Mouse (Mus musculus): ENCODE data around the gene Map2k7. TPM values are rescaled to one million over a fixed set of nuclear protein-coding genes. Genes with fewer than 3 reads are reported as not detected.
A peak's percentile ranks its signal among the peaks of the same experiment; 100 is the strongest.

Gene Map2k7
- polyA plus RNA-seq, 1 experiment from 2014 or later = 36.9 TPM

- Histone ChIP-seq H3K27ac (no peak overlapping the region), H3K36me3 (no peaks in the 10 kb centered on the region), H3K27me3 (peaks cover 25% of the 10 kb centered on the region), H3K9ac (replicated peaks) (no peak overlapping the region), H3K4me2 (replicated peaks) (no peak overlapping the region), H3K4me1 (replicated peaks) (peaks cover 5% of the 10 kb centered on the region; the same call in 1 of the 2 replicates), H3K4me3 (replicated peaks) (no peak overlapping the region), H3K9me3 (no peaks in the 10 kb centered on the region)
- 65% methylated on average over 5 of the region's 5 CpGs for WGBS
- no peak for ATAC-seq
These were observed 8.8 kb upstream of the Map2k7 start for GRCm38 (mm10) chr8:4229784-4230183.

DNA sequence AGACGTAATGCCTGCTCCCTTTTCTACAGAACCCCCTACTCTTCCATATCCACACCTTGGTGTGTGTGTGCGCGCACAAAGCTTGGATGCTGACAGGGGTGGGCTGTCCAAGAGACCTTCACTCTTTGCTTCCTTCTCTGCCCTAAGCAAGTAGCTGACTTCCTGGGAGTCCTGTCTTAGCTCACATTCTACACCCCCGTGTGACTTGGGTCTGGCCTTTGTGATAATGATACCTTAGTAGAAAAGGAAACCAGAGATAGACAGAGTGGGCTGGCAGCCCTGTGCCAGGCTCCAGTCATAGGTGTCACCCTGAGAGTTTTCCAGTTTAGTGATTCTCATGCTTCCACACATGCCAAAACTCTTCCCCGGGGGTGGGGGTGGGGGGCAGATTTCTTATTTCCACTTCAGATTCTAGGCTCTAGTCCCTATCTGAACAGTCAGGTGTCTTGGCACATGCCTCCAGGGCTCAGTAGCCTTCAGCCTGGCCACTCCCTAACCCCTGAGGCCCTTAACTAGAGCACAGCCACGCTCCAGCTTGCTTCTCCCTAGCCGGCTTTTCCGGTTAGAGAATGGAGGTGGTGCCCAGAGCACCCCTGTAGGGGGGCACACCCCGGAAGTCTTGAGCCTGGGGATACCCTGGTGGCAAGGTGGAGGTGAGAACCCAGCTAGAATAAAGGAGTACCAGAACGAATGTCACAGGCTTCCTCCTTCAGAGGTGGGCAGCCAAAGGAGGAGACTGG is 7.8 kb upstream of the Map2k7 start:
- H3K4me2 ChIP-seq (replicated peaks) = no peak overlapping the region
- no peak overlapping the region for H3K4me3 ChIP-seq (replicated peaks)
- no peak overlapping the region for H3K27ac ChIP-seq
- H3K27me3 ChIP-seq = peaks cover 24% of the 10 kb centered on the region
- no peak for ATAC-seq
- no peak overlapping the region for H3K9ac ChIP-seq (replicated peaks)
- H3K4me1 ChIP-seq (replicated peaks) = peaks cover 5% of the 10 kb centered on the region; the same call in 1 of the 2 replicates
- no peaks in the 10 kb centered on the region for H3K9me3 ChIP-seq
- 69% methylated on average over 10 of the region's 10 CpGs for WGBS
- no peaks in the 10 kb centered on the region for H3K36me3 ChIP-seq

GRCm38 (mm10) chr8:4237814-4238433 is 616 bp upstream of the Map2k7 start:
- WGBS = 20% methylated on average over 15 of the region's 15 CpGs

GRCm38 (mm10) chr8:4239193-4239890 is 802 bp downstream of the Map2k7 start:
- peak overlapping the region; percentile 77 for H3K4me2 ChIP-seq (replicated peaks)
- H3K9ac ChIP-seq (replicated peaks) = peak overlapping the region; percentile 80
- peaks cover 37% of the 10 kb centered on the region for H3K4me1 ChIP-seq (replicated peaks)
- no peak for ATAC-seq
- peak overlapping the region; percentile 95 for H3K27ac ChIP-seq
- no peaks in the 10 kb centered on the region for H3K27me3 ChIP-seq
- 16% methylated on average over 19 of the region's 19 CpGs for WGBS
- peak overlapping the region; percentile 85 for H3K4me3 ChIP-seq (replicated peaks)
- H3K36me3 ChIP-seq = peaks cover 31% of the 10 kb centered on the region
- H3K9me3 ChIP-seq = no peaks in the 10 kb centered on the region

More at GRCm38 (mm10) chr8:4237814-4238433, 616 bp upstream of the Map2k7 start:
- ATAC-seq = peak; percentile 4
- Histone ChIP-seq H3K27me3 (no peaks in the 10 kb centered on the region), H3K9me3 (no peaks in the 10 kb centered on the region), H3K4me3 (replicated peaks) (peak overlapping the region; percentile 85), H3K36me3 (peaks cover 17% of the 10 kb centered on the region), H3K4me2 (replicated peaks) (peak overlapping the region; percentile 61), H3K4me1 (replicated peaks) (peaks cover 37% of the 10 kb centered on the region), H3K27ac (peak overlapping the region; percentile 95), H3K9ac (replicated peaks) (peak overlapping the region; percentile 71)

DNA sequence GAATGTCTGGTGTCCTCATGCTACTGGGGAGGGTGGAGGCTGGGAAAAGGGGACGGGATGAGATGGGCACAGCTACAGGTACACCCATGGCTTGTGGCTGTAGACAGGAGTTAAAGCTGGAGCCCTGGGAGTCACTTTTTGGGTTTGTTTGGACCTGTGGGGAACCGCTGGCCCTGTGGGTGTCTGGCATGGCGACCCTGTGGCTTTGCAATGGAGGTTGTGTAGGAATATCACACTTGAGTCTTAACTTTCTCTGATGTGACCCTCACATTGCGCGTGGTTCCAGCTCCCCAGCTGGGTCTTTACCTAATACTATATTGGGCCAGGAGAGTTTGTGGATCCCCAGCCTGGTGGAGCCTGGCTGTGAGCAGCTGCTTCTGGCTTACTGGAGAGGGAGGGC is 6.5 kb downstream of the Map2k7 start:
- 97% methylated on average over 5 of the region's 5 CpGs for WGBS
- Histone ChIP-seq H3K9me3 (no peaks in the 10 kb centered on the region), H3K4me2 (replicated peaks) (no peak overlapping the region), H3K4me1 (replicated peaks) (peaks cover 25% of the 10 kb centered on the region), H3K27ac (no peak overlapping the region), H3K9ac (replicated peaks) (no peak overlapping the region), H3K36me3 (peaks cover 85% of the 10 kb centered on the region), H3K27me3 (peaks cover 15% of the 10 kb centered on the region; the same call in 1 of the 2 replicates), H3K4me3 (replicated peaks) (no peak overlapping the region)
- ATAC-seq = no peak

GRCm38 (mm10) chr8:4245737-4246136 is 7.2 kb downstream of the Map2k7 start:
- Histone ChIP-seq H3K4me1 (replicated peaks) (peaks cover 24% of the 10 kb centered on the region), H3K36me3 (peaks cover 87% of the 10 kb centered on the region), H3K9me3 (no peaks in the 10 kb centered on the region), H3K27me3 (peaks cover 15% of the 10 kb centered on the region; the same call in 1 of the 2 replicates), H3K4me2 (replicated peaks) (no peak overlapping the region), H3K27ac (no peak overlapping the region), H3K4me3 (replicated peaks) (no peak overlapping the region), H3K9ac (replicated peaks) (no peak overlapping the region)
- 82% methylated on average over 13 of the region's 13 CpGs for WGBS
- ATAC-seq = no peak

- peaks cover 15% of the 10 kb centered on the region for H3K4me1 ChIP-seq (replicated peaks)
These were observed 8.7 kb downstream of the Map2k7 start for GRCm38 (mm10) chr8:4247241-4247640.

GRCm38 (mm10) chr8:4247951-4248540 is 9.5 kb downstream of the Map2k7 start, which contains the start of gene Tgfbr3l:
Tgfbr3l (plus strand) TSS chr8:4248214.
- no peaks in the 10 kb centered on the region for H3K9me3 ChIP-seq
- H3K27me3 ChIP-seq = peaks cover 15% of the 10 kb centered on the region; the same call in 1 of the 2 replicates
- WGBS = 82% methylated on average over 15 of the region's 15 CpGs
- H3K4me2 ChIP-seq (replicated peaks) = no peak within 1 kb of the TSS
- H3K9ac ChIP-seq (replicated peaks) = peak within 1 kb of the TSS; percentile 41; the same call in 1 of the 2 replicates
- no peak within 1 kb of the TSS for H3K4me3 ChIP-seq (replicated peaks)
- H3K27ac ChIP-seq = no peak within 1 kb of the TSS
- peaks cover 20% of the 10 kb centered on the region for H3K4me1 ChIP-seq (replicated peaks)
- ATAC-seq = no peak
- H3K36me3 ChIP-seq = peaks cover 69% of the 10 kb centered on the region

More at GRCm38 (mm10) chr8:4247241-4247640, 8.7 kb downstream of the Map2k7 start:
- Histone ChIP-seq H3K9ac (replicated peaks) (no peak overlapping the region), H3K27me3 (peaks cover 15% of the 10 kb centered on the region; the same call in 1 of the 2 replicates), H3K36me3 (peaks cover 77% of the 10 kb centered on the region), H3K27ac (no peak overlapping the region), H3K4me3 (replicated peaks) (no peak overlapping the region), H3K4me2 (replicated peaks) (no peak overlapping the region), H3K9me3 (no peaks in the 10 kb centered on the region)
- ATAC-seq = no peak
- WGBS = 95% methylated on average over 8 of the region's 8 CpGs

- 20% methylated on average over 29 of the region's 29 CpGs for WGBS
- H3K4me3 ChIP-seq (replicated peaks) = no peak overlapping the region
- no peak for ATAC-seq
- H3K4me2 ChIP-seq (replicated peaks) = no peak overlapping the region
- H3K27ac ChIP-seq = no peak overlapping the region
- H3K9ac ChIP-seq (replicated peaks) = peak overlapping the region; percentile 41
- peaks cover 29% of the 10 kb centered on the region for H3K4me1 ChIP-seq (replicated peaks)
- peaks cover 15% of the 10 kb centered on the region; the same call in 1 of the 2 replicates for H3K27me3 ChIP-seq
- no peaks in the 10 kb centered on the region for H3K9me3 ChIP-seq
- H3K36me3 ChIP-seq = peaks cover 57% of the 10 kb centered on the region
These were observed 10.7 kb downstream of the Map2k7 start for GRCm38 (mm10) chr8:4249213-4249612.

- peak; percentile 12 for ATAC-seq
- H3K27me3 ChIP-seq = peaks cover 15% of the 10 kb centered on the region; the same call in 1 of the 2 replicates
- peaks cover 57% of the 10 kb centered on the region for H3K36me3 ChIP-seq
- WGBS = 36% methylated on average over 26 of the region's 26 CpGs
- no peak overlapping the region for H3K27ac ChIP-seq
- H3K4me2 ChIP-seq (replicated peaks) = no peak overlapping the region
- H3K4me3 ChIP-seq (replicated peaks) = no peak overlapping the region
- peaks cover 32% of the 10 kb centered on the region for H3K4me1 ChIP-seq (replicated peaks)
- no peaks in the 10 kb centered on the region for H3K9me3 ChIP-seq
- H3K9ac ChIP-seq (replicated peaks) = no peak overlapping the region
These were observed 11.9 kb downstream of the Map2k7 start for GRCm38 (mm10) chr8:4250306-4250970.

- peak overlapping the region; percentile 92 for H3K4me3 ChIP-seq (replicated peaks)
- peak overlapping the region; percentile 91 for H3K9ac ChIP-seq (replicated peaks)
- ATAC-seq = peak; percentile 0; the same call in 1 of the 2 replicates
- no peaks in the 10 kb centered on the region for H3K9me3 ChIP-seq
- H3K27ac ChIP-seq = peak overlapping the region; percentile 92
- H3K4me2 ChIP-seq (replicated peaks) = peak overlapping the region; percentile 71
- WGBS = 45% methylated on average over 8 of the region's 8 CpGs
- H3K27me3 ChIP-seq = peaks cover 15% of the 10 kb centered on the region; the same call in 1 of the 2 replicates
- peaks cover 57% of the 10 kb centered on the region for H3K36me3 ChIP-seq
- H3K4me1 ChIP-seq (replicated peaks) = peaks cover 45% of the 10 kb centered on the region
These were observed 13.7 kb downstream of the Map2k7 start for GRCm38 (mm10) chr8:4252116-4252760.
